Mouse (Mus musculus) CH12.LX (cell line): ENCODE measurements at regions not wholly inside any gene's neighbourhood (a gene's known extent, or its start where the extent isn't known, plus 50 kb on each side); places are given as distances from the start of the nearest gene placed in this dataset.

Experiments
- DNase-seq: peaks from one replicate; pipeline ENCODE4 v3.0.0-alpha.2; 2013; ENCODE audit errors: extremely low read depth
- H3K27ac ChIP-seq: 2 replicates; pipeline ENCODE4 v1.5.1; 2012; ENCODE audit warnings: low read depth, mild to moderate bottlenecking, control low read depth, moderate library complexity; ENCODE audit not compliant: insufficient read depth
- H3K27me3 ChIP-seq: replicated peaks from 2 replicates; pipeline ENCODE3; 2012; ENCODE audit warnings: inconsistent platforms
- H3K36me3 ChIP-seq, 2 experiments: replicated peaks in 1 of 2; 2 replicates each; pipeline versions ENCODE3 to v1.6.1; 2012; ENCODE audit warnings: inconsistent platforms in 1 of 2, low read length in 1 of 2, mild to moderate bottlenecking in 1 of 2, mixed read lengths in 1 of 2, moderate library complexity in 1 of 2; ENCODE audit not compliant: control insufficient read depth in 1 of 2, insufficient read depth in 1 of 2
- H3K4me1 ChIP-seq, 2 experiments: 2 replicates each; pipeline ENCODE4 v1.6.1; 2012; ENCODE audit warnings: inconsistent platforms in 1 of 2, moderate library complexity in 1 of 2; ENCODE audit not compliant: insufficient read depth in 2 of 2, control insufficient read depth in 1 of 2
- H3K4me2 ChIP-seq: 2 replicates; pipeline ENCODE4 v1.6.1; 2012; ENCODE audit warnings: low read depth, mild to moderate bottlenecking, control low read depth; ENCODE audit not compliant: poor library complexity, insufficient read depth, severe bottlenecking
- H3K4me3 ChIP-seq, 3 experiments: fragments of 150-350 bp in 1 of 3; sonication (generic) in 1 of 3; replicated peaks in 1 of 3; 2 replicates each; pipeline versions ENCODE3 to v1.5.1; 2011 to 2012; ENCODE audit warnings: low read depth in 2 of 3, low read length in 2 of 3, mild to moderate bottlenecking in 2 of 3, moderate library complexity in 2 of 3, control low read depth in 1 of 3, improper control_type of control experiment in 1 of 3, inconsistent platforms in 1 of 3, mixed read lengths in 1 of 3; ENCODE audit not compliant: poor library complexity in 1 of 3
- H3K79me2 ChIP-seq: replicated peaks from 2 replicates; pipeline ENCODE4 v1.6.1; 2012; ENCODE audit warnings: mild to moderate bottlenecking, moderate library complexity; ENCODE audit not compliant: control insufficient read depth, poor library complexity, insufficient read depth, severe bottlenecking; ENCODE audit errors: extremely low read depth
- H3K9ac ChIP-seq: 2 replicates; pipeline ENCODE4 v1.6.1; 2012; ENCODE audit warnings: low read depth, mild to moderate bottlenecking, control low read depth, moderate library complexity; ENCODE audit not compliant: insufficient read depth
- H3K9me3 ChIP-seq: replicated peaks from 2 replicates; pipeline ENCODE3; 2012; ENCODE audit warnings: low read length, inconsistent platforms, mixed read lengths
- BHLHE40 ChIP-seq: IDR thresholded peaks from 2 replicates; pipeline ENCODE4 v1.6.1; 2011; ENCODE audit warnings: mild to moderate bottlenecking, low read depth, low read length, improper control_type of control experiment
- CHD1 ChIP-seq: IDR thresholded peaks from 2 replicates; pipeline ENCODE4 v1.6.1; 2012; ENCODE audit warnings: low read depth, low read length, improper control_type of control experiment, inconsistent platforms
- CTCF ChIP-seq, 2 experiments: IDR thresholded peaks in 1 of 2; conservative IDR thresholded peaks in 1 of 2; 2 replicates each; pipeline ENCODE4 v1.5.1; 2011 to 2012; ENCODE audit warnings: low read depth in 2 of 2, low read length in 2 of 2, improper control_type of control experiment in 1 of 2, inconsistent platforms in 1 of 2, mild to moderate bottlenecking in 1 of 2, moderate library complexity in 1 of 2
- E2F4 ChIP-seq: IDR thresholded peaks from 2 replicates; pipeline ENCODE4 v1.6.1; 2011; ENCODE audit warnings: low read depth, low read length, improper control_type of control experiment; ENCODE audit not compliant: insufficient replicate concordance
- ELF1 ChIP-seq: IDR thresholded peaks from 2 replicates; pipeline ENCODE4 v1.6.1; 2014; ENCODE audit warnings: low read depth, mild to moderate bottlenecking, inconsistent platforms, low read length, improper control_type of control experiment
- ETS1 ChIP-seq: conservative IDR thresholded peaks from 2 replicates; pipeline ENCODE4 v1.6.1; 2012; ENCODE audit warnings: low read depth, mild to moderate bottlenecking, inconsistent platforms, low read length, improper control_type of control experiment, moderate library complexity
- JUN ChIP-seq: IDR thresholded peaks from 2 replicates; pipeline ENCODE4 v1.6.1; 2011; ENCODE audit warnings: low read depth, mild to moderate bottlenecking, low read length, improper control_type of control experiment, moderate library complexity; ENCODE audit not compliant: insufficient read depth
- MAX ChIP-seq: IDR thresholded peaks from 2 replicates; pipeline ENCODE4 v1.6.1; 2011; ENCODE audit warnings: low read length, improper control_type of control experiment
- MAZ ChIP-seq: IDR thresholded peaks from 2 replicates; pipeline ENCODE4 v1.6.1; 2012; ENCODE audit warnings: low read depth, mild to moderate bottlenecking, inconsistent platforms, low read length, improper control_type of control experiment, moderate library complexity
- MXI1 ChIP-seq: IDR thresholded peaks from 2 replicates; pipeline ENCODE4 v1.6.1; 2011; ENCODE audit warnings: mild to moderate bottlenecking, low read depth, low read length, improper control_type of control experiment
- MYC ChIP-seq: IDR thresholded peaks from 2 replicates; pipeline ENCODE4 v1.6.1; 2011; ENCODE audit warnings: low read depth, mild to moderate bottlenecking, improper control_type of control experiment, low read length
- NELFE ChIP-seq: IDR thresholded peaks from 2 replicates; pipeline ENCODE4 v1.6.1; 2011; ENCODE audit warnings: low read depth, low read length, improper control_type of control experiment
- POLR2A ChIP-seq: IDR thresholded peaks from 2 replicates; pipeline ENCODE4 v1.6.1; 2011; ENCODE audit warnings: low read depth, mild to moderate bottlenecking, improper control_type of control experiment, low read length
- POLR2AphosphoS2 ChIP-seq: IDR thresholded peaks from 2 replicates; pipeline ENCODE4 v1.6.1; 2011; ENCODE audit warnings: low read depth, low read length, improper control_type of control experiment
- RCOR1 ChIP-seq: conservative IDR thresholded peaks from 2 replicates; pipeline ENCODE4 v1.6.1; 2012; ENCODE audit warnings: low read depth, mild to moderate bottlenecking, inconsistent platforms, low read length, improper control_type of control experiment
- SIN3A ChIP-seq: IDR thresholded peaks from 2 replicates; pipeline ENCODE4 v1.6.1; 2012; ENCODE audit warnings: low read length, improper control_type of control experiment, inconsistent platforms
- SMC3 ChIP-seq: IDR thresholded peaks from 2 replicates; pipeline ENCODE4 v1.6.1; 2011; ENCODE audit warnings: low read depth, low read length, improper control_type of control experiment
- TBP ChIP-seq: conservative IDR thresholded peaks from 2 replicates; pipeline ENCODE4 v1.6.1; 2011; ENCODE audit warnings: low read depth, low read length, improper control_type of control experiment
- UBTF ChIP-seq: IDR thresholded peaks from 2 replicates; pipeline ENCODE4 v1.6.1; 2012; ENCODE audit warnings: low read depth, mild to moderate bottlenecking, inconsistent platforms, low read length, improper control_type of control experiment, moderate library complexity
- ZKSCAN1 ChIP-seq: IDR thresholded peaks from 2 replicates; pipeline ENCODE4 v1.6.1; 2012; ENCODE audit warnings: low read depth, inconsistent platforms, low read length, improper control_type of control experiment, borderline replicate concordance
- ZNF384 ChIP-seq: IDR thresholded peaks from 2 replicates; pipeline ENCODE4 v1.6.1; 2012; ENCODE audit warnings: low read depth, low read length, improper control_type of control experiment, inconsistent platforms
- dilution Hi-C: fragments of 300-500 bp; cut with MboI; formaldehyde crosslinking; loops from 2 replicates; pipeline ENCODE4 v1.14.3; 2020; ENCODE audit warnings: low sequenced_read_pairs; ENCODE audit not compliant: extremely low pct_unique_long_range_greater_than_20kb, extremely low pct_ligation_motif_present
- in situ Hi-C: fragments of 300-500 bp; cut with MboI; formaldehyde crosslinking; loops from 3 replicates; pipeline ENCODE4 v1.14.3; 2019; ENCODE audit warnings: low sequenced_read_pairs, low pct_ligation_motif_present, low pct_unique_long_range_greater_than_20kb, mixed read lengths

GRCm38 (mm10) chr13:58477253-58477652, 74.1 kb upstream of the Hnrnpk start:
- dilution Hi-C loops, result no loop called here
- H3K79me2 ChIP-seq, result no peaks in the 10 kb centered on the region
- in situ Hi-C loops, result no loop called here
- H3K4me2 ChIP-seq, result no peak overlapping the region
- no peak overlapping the region for H3K9ac ChIP-seq
- DNase-seq, result no peak
- no peaks in the 10 kb centered on the region for H3K9me3 ChIP-seq
- H3K36me3 ChIP-seq, result no peaks in the 10 kb centered on the region
- TF ChIP-seq SMC3 (no peak), E2F4 (no peak), ZNF384 (no peak), MAZ (no peak), UBTF (no peak), MXI1 (no peak), ELF1 (no peak), POLR2A (no peak), MAX (no peak), TBP (no peak), MYC (no peak), SIN3A (no peak), JUN (no peak), CTCF (conservative IDR thresholded peaks at IDR 0.05 in 1 of 2, IDR thresholded peaks at IDR 0.05 in 1 of 2; ENCODE audit: low read depth in 2 of 2, low read length in 2 of 2) (no peak), NELFE (no peak), BHLHE40 (no peak), RCOR1 (no peak)
- TF ChIP-seq, all 38 proteins: peak for 0
- Histone ChIP-seq H3K27me3 (peaks cover 5% of the 10 kb centered on the region), H3K4me1 (peaks cover 0 to 13% of the 10 kb centered on the region in 2 experiments; a peak in 3 of 4 replicates), H3K27ac (no peak overlapping the region), H3K4me3 (no peak overlapping the region)

GRCm38 (mm10) chr13:58476033-58476830, 73.1 kb upstream of the Hnrnpk start:
- Histone ChIP-seq H3K27me3 (peaks cover 4% of the 10 kb centered on the region), H3K4me1 (peaks cover 0 to 15% of the 10 kb centered on the region in 2 experiments; a peak in 3 of 4 replicates), H3K4me2 (no peak overlapping the region), H3K9ac (no peak overlapping the region), H3K27ac (no peak overlapping the region), H3K4me3 (no peak overlapping the region), H3K36me3 (no peaks in the 10 kb centered on the region), H3K79me2 (no peaks in the 10 kb centered on the region), H3K9me3 (no peaks in the 10 kb centered on the region)
- in situ Hi-C loops (no loop called here), dilution Hi-C loops (no loop called here)
- TF ChIP-seq ZKSCAN1 (no peak), ETS1 (no peak), JUN (no peak), POLR2AphosphoS2 (no peak), CHD1 (no peak), ZNF384 (no peak), MYC (no peak)
- no peak for DNase-seq
